Mouse (Mus musculus) layer of hippocampus, adult 9-10 months (tissue): Measurements from ENCODE around the gene Ppy.

Experiments
- DNase-seq: peaks from one replicate; pipeline ENCODE4 v3.0.0; 2022; ENCODE audit warnings: low spot score

The Ppy gene

DNA sequence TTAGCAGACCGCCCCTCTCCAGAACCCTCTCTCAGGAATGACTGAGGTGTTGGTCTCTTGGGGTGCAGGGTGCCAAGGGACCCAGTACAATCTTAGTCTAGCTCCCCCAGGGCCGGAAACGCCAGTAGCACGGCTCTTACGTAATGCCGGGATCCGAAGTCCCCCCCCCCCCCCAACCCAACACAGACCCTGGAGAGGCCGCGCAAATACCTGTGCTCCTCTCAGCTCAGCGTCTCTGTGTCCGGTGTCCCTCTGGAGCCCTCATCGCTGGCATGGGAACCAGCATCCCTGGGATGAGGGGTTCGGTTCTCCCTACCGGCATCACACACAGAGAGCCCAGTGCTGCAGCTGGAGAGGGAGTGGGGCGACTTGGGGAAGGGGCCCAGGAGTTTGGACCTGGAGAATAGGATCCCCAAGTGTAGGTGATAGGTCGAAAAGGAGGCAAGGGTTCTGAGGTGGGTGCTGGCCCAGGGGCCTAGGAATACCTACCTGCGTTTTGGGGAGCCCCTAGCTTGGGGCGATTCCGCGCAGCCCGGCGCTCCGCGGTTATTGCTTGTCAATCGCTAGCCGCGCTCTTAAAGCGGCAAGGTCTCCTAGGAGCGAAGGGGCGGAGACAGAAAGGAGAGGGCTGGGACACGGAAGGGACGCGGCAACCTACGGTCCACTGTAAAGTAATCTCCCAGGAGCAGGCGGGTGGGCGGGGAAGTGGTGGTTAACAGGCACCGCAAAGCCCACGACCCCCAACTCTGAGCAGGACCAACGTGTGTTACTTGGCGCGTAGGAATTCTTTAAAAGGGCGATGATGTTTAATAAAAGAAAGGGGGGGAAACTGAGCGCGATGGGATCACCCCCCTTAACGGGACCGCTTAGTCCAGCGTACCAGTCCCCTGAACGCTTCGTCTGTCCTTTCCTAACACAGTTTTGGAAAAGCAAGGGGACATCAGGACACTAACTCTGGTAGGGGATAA lies 12.9 kb downstream of the Ppy start, which contains the start of gene Mpp2:
Gene Mpp2 (minus strand): TSS at position 585 of the 968 bp plus-strand sequence.
- no peak for DNase-seq

DNA sequence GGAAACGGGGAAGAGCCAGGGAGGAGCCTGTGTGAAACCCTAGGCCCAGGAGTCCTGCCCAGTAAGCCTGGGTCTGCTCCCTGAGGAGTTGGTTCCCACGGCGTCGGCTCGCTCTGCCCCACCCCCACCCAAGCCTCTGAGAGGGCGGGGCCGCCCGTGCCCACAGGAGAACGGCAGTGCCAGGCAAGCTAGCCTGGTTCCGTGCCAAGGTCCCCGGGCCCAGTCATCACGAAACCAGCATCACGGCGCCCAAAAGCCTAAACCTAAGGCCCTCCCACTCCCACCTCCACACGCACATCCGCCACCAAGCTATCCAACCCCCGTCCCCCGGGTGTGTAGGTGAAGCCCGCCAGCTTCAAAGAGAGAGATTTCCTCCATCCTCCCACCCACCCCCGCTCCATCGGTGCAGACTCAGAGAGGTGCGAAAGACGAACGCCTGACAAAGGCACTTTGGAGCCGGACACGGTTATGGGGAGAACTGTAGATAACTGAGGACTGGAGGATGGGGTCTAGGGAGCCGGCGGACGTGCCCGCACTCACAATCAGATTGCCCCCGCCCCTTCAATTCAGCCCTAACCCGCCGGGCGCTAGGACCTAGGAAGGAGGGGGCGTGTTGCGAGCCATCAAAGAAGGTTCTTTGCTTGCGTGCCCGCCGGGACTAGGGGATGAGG lies 13.9 kb downstream of the Ppy start:
- DNase-seq, result peak; percentile 63

GRCm38 (mm10) chr11:102086331-102086730 lies 14.8 kb downstream of the Ppy start:
- no peak for DNase-seq

DNA sequence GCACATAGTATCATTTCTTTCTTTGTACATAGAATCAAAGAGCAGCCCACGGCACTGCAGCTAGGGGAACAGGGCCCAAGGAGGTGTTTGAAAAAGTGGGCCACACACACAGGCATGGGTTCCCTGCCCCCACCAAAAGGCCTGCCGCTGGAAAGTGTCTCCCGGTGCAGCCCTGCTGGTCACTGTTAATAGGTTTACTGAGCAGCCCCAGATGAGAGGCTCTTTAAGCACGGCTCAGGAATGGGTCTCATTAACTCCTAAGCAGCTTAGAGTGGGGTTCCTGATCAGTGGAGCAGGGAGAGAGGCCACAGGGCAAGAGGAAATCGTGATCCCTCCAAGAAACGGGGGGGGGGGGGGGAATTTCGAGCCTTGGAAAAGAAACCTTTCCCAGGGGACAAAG lies 17.0 kb downstream of the Ppy start:
- no peak for DNase-seq

DNA sequence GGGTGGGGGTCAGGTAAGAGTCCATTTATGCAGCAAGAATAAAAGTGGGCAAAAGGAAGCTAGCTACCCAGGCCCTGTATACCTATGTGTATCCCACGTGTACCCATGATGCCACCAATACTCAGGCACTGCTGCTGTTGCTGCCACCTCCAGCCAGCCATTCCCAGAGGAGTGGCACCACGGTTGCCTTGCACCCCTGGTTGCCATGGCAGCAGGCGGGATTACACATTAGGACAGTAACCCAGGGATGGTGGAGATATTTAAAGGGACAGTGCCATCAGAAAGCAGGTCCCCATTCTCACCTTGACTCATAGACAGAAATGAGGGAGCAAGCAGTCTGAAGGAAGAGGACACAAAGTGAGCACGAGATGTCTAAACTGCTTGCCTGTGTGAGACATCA lies 17.9 kb downstream of the Ppy start:
- DNase-seq, result no peak

DNA sequence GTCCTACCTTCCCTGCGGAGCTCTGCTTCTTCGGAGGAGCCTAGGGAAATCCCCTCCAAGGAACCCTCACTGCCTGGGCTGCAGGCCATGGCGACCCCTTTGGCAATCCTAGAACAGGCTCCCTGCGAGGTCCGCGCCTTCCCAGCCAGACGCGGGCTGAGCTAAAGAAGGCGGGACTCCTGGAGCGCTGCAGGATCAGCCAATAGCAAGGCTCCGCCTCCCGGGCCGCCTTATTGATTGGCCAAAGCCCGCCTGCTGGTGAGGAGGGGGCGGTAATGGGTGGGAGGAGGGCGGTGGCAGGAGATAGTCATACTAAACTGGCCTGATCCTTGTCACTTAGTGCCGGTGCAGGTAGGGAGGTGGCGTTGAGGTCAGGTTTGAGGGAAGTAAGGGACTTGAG lies 18.8 kb downstream of the Ppy start:
- no peak for DNase-seq

GRCm38 (mm10) chr11:102073722-102074121 lies 27.4 kb downstream of the Ppy start:
- DNase-seq, result no peak

GRCm38 (mm10) chr11:102072729-102073128 lies 28.4 kb downstream of the Ppy start:
- no peak for DNase-seq

- no peak for DNase-seq
These were observed 30.7 kb downstream of the Ppy start for GRCm38 (mm10) chr11:102070426-102070825.

DNA sequence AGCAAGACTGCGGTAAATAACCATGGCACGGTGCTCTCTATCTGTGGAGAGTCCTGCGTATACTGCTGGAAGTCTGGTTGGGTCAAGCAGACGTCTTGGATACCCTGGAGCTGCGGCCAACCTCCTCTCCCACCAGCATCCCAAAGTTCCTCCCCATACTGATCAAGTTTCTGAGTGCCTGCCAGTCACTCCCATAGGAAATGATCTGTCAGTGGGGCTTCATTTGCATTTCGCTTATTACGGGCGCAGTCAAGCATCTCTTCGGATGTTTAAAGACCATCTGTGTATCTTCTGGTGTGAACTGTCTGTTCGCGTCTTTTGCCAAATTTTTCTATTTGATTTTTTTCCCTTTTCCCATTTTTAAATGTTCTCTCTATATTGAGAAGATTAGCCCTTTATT lies 31.5 kb downstream of the Ppy start:
- DNase-seq, result no peak

- no peak for DNase-seq
These were observed 32.1 kb downstream of the Ppy start for GRCm38 (mm10) chr11:102068969-102069368.

DNA sequence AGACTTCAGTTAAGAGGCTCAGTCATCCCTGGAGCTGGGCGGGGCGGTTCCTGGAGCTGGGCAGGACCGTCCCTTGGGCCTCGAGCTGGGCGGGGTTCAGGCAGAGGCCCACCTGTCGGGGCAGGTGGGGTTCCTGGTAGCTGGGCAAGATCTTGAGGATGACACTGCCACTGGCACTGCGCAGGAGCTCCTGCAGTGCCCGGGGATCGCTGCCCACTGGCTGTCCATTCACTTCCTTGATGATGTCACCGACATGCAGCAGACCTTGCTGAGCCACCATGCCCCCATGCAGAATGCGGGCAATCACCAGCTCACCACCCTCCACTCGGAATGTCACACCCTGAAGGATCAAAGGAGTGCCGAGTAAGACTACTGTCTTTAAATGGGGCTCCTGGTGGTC lies 38.0 kb downstream of the Ppy start:
- DNase-seq, result no peak

DNA sequence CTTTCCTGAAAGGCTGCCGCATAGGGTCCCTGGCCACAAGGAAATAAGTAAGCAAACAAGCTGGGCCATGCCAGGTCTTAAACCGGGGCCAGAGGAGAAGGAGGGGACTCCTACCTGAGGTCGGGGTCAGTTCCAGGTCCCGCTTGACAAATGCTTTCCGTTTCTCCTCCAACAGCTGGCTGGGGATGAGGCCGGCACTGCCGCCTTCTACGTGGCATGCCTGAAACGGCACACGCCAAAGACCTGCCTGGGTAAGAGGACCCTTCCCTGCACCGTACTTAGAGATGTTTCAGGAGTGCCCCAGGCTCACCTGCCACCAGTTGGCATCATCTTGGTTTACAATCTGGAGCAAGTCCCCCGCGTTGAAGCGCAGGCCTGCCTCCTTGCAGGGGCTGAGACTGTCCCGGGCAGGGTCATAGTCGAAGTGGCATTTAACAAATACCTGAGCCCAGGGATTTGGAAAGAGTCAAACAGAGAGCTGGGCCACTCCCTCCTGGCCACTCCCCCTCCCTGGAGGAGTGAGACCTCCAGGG lies 39.1 kb downstream of the Ppy start:
- no peak for DNase-seq

DNA sequence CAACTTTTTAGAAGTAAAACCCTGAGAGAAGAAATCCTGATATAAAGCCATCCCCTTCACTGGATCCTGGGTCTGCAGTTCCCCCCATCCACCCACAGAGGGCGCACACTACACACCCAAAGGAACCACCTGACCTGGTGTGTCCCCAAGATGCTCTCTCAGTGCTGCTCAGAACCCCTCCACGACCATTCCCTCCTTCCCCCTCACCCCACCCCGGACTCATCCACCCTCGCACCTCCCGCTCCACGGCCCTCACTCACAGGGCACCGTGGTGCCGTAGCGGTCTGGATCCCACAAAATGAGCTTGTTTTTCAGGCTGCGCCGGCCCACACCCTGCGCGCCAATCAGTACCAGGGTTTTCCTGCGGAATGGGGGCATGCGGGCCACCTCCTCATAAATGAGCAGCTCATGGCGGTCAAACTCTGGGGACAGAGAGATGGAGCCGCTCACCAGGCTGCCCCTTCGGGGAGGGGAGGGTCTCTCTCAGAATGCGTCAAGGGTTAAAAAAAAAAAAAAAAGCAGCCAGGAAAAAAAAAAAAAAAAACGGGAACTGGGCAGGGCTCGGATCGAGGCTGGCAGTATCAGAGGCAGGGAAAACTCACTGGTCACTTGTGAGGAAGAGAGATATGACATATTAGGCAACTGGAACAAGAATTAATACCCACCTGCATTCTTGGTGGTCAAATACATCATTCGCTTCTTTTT lies 39.7 kb downstream of the Ppy start:
- peak; percentile 79 for DNase-seq

DNA sequence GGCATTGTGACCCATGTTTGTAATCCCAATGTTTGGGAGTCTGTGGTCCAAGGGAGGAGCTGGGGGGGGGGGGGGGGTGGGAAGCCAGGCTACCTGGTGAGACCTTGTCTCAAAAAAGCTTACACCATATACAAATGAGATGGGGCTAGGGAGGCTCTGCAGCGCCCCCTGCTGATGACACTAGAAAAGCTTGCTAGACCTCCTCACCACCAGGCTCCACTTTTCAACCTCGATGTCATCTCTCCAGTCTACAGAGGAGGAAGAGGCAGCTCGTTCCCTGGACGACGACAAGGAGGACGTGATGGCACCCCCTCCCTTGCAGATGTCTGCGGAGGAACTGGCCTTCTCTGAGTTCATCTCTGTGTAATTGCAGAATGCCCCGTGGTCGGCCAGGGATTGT lies 47.3 kb downstream of the Ppy start:
- no peak for DNase-seq

DNA sequence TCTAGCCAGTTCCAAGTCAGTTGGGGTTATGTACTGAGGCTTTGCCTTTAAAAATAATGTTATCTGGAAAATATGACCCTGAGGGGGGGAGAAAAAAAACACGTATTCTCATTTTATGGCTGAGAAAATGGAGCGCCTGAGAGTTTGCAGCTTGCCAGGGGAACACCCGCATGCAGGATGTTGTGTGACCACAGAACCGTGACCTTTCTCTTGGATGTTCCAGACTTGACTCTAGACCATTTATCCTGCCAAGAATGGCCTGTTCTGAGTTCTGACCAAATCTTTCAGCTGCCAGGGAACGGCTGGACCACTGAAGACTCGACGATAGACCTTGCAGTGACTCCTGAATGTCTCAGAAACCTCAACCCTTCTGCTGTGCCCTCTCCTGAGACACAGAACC lies 47.9 kb downstream of the Ppy start:
- no peak for DNase-seq

GRCm38 (mm10) chr11:102052697-102053096 lies 48.4 kb downstream of the Ppy start:
- no peak for DNase-seq

GRCm38 (mm10) chr11:102051954-102052353 lies 49.2 kb downstream of the Ppy start:
- no peak for DNase-seq

GRCm38 (mm10) chr11:102051541-102051940 lies 49.6 kb downstream of the Ppy start:
- no peak for DNase-seq
